Mouse (Mus musculus) layer of hippocampus, postnatal 10 days (tissue): ENCODE measurements around the gene Ap4e1. TPM values are rescaled to one million over a fixed set of nuclear protein-coding genes. Genes with fewer than 3 reads are reported as not detected.
"Not testable (repeated sequence)": the region's sequence is repeated elsewhere in the genome, so short reads cannot be mapped to it uniquely, and the experiment has no call there.

Source experiments
- DNase-seq, 2 experiments: peaks; one replicate each; pipeline ENCODE4 v3.0.0; 2021; ENCODE audit warnings: low spot score in 2 of 2
- microRNA-seq, 2 experiments: library from miRNA; unstranded; fragments of <30 nt; microRNA quantifications; one replicate each; pipeline ENCODE4 v1.2.0; 2021
- total RNA-seq, 2 experiments: library from RNA; stranded (reverse); gene quantifications; 2 replicates each; pipeline ENCODE4 v1.2.3; 2021

Gene Ap4e1
- total RNA-seq, 2 experiments from 2014 or later: 16.7 to 16.8 TPM

DNA sequence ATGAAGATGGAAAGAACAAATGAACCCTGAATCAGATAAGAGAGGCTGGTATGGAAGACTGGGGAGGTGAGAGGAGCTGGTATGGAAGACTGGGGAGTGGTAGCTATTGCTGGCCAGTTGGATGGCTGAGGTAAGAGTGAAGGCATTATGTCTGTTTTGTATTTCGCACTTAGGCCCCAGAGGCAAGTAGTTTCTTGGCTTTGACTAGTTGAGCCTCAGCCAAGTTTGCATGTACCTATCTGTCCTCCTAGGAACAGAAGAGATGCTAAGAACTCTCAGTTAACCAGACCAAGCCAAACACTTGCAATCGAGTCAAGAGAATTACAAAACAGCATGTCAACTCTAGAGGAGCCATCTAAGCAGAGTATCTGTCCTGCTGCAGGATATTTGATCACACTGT, 65.6 kb downstream of the Ap4e1 start:
- DNase-seq: no peak

DNA sequence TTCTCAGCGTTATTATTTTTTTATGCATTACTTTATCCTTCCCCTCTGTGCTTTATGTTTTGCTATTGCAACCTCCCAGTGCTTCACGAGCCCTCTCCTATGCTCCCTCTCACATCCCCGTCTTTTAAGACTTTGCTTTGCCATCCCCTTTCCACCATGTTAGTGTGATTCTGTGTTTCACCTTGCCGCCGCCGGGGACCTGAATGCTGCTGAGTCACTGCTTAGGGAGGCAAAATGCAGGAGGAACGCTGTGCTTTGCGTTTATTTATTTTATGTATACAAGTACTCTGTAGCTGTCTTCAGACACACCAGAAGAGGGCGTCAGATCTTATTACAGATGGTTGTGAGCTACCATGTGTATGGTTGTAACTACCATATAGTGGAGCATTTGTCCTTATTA, 69.1 kb downstream of the Ap4e1 start:
- DNase-seq: no peak

DNA sequence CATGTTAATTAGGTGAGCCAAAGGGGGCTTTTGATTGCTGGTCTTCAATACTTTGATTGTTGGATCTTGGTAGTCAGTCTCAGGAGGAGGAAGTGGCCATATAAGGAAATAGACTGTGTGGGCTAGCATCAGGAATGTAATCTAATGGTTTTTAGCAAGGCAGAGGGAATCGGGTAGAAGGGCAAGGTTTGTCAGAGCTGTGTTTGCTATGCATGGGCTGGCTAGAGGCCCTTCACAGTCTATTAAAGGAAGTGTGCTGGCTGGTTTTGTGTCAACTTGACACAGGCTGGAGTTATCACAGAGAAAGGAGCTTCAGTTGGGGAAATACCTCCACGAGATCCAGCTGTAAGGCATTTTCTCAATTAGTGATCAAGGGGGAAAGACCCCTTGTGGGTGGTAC, 70.5 kb downstream of the Ap4e1 start:
- DNase-seq: not testable (repeated sequence)

DNA sequence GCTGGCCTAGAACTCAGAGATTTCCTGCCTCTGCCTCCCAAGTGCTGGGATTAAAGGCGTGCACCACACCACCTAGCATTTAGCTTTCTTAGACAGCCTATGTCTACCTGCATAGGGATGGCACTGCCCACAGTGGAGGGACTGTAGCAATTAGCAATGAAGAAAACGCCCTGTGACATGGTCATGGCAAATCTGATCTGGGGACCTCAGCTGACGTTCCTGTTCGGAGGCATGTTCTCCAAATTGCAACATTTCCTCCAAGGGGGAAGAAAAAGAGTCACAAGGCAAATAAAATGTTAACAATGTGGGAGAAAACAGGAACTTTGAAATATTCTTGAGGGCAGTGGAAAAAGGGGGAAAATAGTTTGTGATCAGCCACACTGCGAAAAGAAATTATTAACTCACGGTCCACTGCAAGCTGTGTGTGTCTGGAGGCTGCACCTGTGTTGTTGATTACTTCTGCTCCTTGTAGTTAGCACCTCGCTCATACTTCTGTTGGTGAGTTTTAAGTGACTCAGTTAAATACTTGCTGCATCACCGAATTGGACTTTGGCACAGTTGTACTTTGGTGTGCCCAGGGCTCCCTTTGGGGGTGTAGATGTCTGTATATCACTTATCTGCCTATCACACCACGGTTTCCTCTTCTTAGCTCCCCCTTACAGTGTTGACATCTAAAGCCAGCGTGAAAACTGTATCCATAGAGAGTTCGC, 71.5 kb downstream of the Ap4e1 start:
- DNase-seq: no peak

DNA sequence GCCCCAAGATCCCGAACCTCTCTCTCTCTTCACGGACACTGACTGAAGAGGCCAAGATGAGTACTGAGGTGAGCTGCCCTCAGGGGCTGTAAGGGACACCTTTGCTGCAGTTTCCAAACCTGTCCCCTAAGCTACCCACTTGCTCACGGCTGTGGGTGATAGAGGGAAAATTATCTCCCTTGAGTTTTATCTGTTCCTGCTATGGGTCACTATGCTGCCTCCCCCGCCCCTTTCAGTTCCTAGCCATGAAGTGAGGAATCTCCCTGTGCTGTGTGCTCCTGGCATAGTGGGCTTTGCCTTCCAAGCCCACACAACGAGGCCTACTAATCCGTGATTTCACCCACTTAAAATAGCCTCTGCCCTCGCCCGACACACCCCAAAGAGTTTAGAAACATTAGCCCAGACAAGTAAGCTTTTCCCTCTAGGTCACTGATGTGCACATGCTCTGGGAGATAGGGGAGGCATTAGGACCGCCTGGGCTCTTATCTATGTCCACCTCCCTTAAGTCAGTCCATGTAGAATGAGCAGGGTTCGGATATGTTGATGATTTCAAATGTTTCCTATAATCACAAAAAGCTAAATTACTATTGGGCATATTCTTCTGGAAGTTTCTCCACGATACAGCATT, 72.2 kb downstream of the Ap4e1 start:
- DNase-seq: no peak

DNA sequence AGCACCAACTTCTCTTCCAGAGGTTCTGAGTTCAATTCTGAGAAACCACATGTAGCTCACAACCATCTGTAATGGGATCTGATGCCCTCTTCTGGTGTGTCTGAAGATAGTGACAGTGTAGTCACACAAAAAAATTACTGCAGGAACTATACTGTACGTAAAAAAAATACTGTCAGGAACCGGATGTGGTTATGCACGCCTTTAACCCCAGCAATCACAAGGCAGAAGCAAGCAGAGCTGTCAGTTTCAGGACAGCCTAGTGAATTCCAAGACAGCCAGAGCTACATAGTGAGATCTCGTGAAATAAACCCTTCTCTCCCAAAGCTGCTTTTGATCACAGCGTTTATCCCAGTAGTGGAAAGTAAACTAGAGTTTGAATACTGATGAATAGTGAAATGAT, 77.7 kb downstream of the Ap4e1 start:
- no peak for DNase-seq

DNA sequence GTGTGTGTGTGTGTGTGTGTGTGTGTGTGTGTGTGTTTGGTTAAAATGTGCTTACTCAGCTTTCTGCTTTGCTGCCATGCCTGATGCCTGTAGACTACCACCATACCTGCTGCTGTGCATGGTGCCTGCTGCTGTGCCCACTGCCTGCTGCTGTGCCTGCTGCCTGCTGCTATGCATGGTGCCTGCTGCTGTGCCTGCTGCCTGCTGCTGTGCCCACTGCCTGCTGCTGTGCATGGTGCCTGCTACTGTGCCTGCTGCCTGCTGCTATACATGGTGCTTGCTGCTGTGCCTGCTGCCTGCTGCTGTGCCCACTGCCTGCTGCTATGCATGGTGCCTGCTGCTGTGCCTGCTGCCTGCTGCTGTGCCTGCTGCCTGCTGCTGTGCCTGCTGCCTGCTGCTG, 81.6 kb downstream of the Ap4e1 start:
- not testable (repeated sequence) for DNase-seq

DNA sequence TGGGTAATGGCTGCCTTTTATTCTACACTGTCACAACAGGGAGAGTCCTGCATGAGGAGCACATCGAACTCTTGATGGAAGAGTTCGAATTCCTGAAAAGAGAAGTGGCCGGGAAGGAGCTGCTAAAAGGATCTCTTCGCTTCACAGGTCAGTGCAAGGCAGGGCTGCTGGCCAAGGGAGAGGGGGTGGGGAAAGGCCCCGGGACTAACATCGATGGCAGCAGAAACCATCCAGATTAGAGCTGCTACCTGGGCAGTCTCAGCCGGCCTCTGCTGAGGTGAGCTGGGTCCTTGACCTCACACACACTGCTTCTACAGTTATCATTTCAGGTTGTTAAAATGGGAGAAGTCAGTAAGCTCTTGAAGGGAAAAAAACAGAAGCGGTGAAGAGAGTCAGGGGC, 83.5 kb downstream of the Ap4e1 start:
- no peak for DNase-seq

DNA sequence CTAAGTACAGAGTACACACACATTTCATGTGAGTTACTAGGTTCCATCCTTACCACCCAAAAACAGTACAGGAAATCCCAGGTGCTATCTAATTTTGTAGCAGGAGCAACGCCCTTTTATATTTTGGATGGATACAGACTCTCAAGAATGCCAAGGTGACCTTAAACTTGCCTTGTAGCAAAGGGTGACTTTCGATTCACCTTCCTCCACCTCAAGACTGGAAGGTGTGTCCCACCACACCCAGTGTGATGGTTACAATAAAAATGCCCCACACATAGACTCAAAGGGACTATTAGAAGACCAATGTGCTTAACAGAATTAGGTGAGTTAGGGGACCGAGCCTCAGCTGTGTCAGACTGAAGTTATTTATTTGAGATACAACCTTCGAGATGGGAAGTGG, 100.5 kb downstream of the Ap4e1 start:
- DNase-seq: no peak

Small RNA genes within 50 kb of the gene (microRNA-seq; reads per million reads assigned to microRNA genes)
- gene Gm24081: 0 reads per million in 2 experiments

Other genes starting within 250 kb of the Ap4e1 start
- gene Usp50, start 225.2 kb upstream of the Ap4e1 start, total RNA-seq: under 1 TPM; 0.46 to 0.67 TPM
- 10 to 100 TPM; 38.2 to 42.5 TPM for gene Trpm7, start 132.5 kb upstream of the Ap4e1 start, total RNA-seq
- 10 to 100 TPM; 29.3 to 29.5 TPM for gene Sppl2a, start 75.5 kb upstream of the Ap4e1 start, total RNA-seq
- gene Blvra, start 61.9 kb downstream of the Ap4e1 start, total RNA-seq: 10 to 100 TPM; 16.3 to 17.5 TPM
- 1 to 10 TPM; 7.6 to 7.9 TPM for gene Ncaph, start 125.2 kb downstream of the Ap4e1 start, total RNA-seq
- gene Itpripl1, start 134.7 kb downstream of the Ap4e1 start, total RNA-seq: 1 to 10 TPM; 4.1 to 4.5 TPM
- under 1 TPM; 0.31 to 0.53 TPM for gene 1810024B03Rik, start 199.6 kb downstream of the Ap4e1 start, total RNA-seq
- gene Snrnp200, start 199.7 kb downstream of the Ap4e1 start, total RNA-seq: 10 to 100 TPM; 76.9 to 81.5 TPM
- gene Ciao1, start 239.1 kb downstream of the Ap4e1 start, total RNA-seq: 10 to 100 TPM; 63.6 to 64.1 TPM
- 100 to 1,000 TPM; 119 to 121 TPM for gene Tmem127, start 239.2 kb downstream of the Ap4e1 start, total RNA-seq